In the genomic region with DNA sequence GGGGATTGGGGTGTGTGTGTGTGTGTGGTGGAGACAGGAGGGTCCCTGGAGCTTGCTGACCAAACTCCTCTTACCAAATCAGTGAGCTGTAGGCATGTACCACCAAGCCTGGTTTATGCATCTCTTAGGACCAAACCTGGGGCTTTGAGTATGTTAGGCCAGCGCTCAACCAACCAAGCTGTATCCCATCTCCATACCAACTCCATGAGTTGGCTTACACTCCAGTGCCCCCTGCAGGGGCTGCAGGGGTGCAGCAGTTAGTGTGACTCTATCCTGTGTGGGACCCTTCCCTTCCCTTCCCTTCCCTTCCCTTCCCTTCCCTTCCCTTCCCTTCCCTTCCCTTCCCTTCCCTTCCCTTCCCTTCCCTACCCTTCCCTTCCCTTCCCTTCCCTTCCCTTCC, we compare ENCODE assay signal across 14 mouse cellular contexts. TPM values are rescaled to one million over a fixed set of nuclear protein-coding genes. Genes with fewer than 3 reads are reported as not detected.
A peak's percentile ranks its signal among the peaks of the same experiment; 100 is the strongest.
DNase-seq lines count a peak whose midpoint lies in the region; ATAC-seq and TF ChIP-seq lines count a peak whose summit lies in the region.
"Had no signal": no experiment of that assay in that cellular context is flagged by ENCODE, and none has a peak within 500 bp of the region (broad histone marks: within the 10 kb centered on the region; RNA-seq: fewer than 3 reads in every experiment).

No protein-coding gene starts in this region.

- no peaks in the 10 kb centered on the region for H3K36me3 ChIP-seq in kidney, adult 2 months (ENCODE audit: control insufficient read depth, insufficient read depth, low read length)
- H3K36me3 ChIP-seq in kidney, embryonic 16.5 days (ENCODE audit: insufficient read depth, low read length): no peaks in the 10 kb centered on the region
- H3K36me3 ChIP-seq in neural tube, embryonic 11.5 days (ENCODE audit: control insufficient read depth, insufficient read depth, low read length): no peaks in the 10 kb centered on the region
- peaks cover 8% of the 10 kb centered on the region for H3K36me3 ChIP-seq in neural tube, embryonic 15.5 days
- H3K36me3 ChIP-seq in G1E (replicated peaks): no peaks in the 10 kb centered on the region
- H3K36me3 ChIP-seq in forebrain, embryonic 10.5 days (replicated peaks): no peaks in the 10 kb centered on the region
- no peaks in the 10 kb centered on the region for H3K36me3 ChIP-seq in midbrain, embryonic 13.5 days
- H3K36me3 ChIP-seq: embryonic facial prominence, embryonic 10.5 days; lung, embryonic 15.5 days; midbrain, embryonic 12.5 days had no signal

- peak; percentile 46 for TF ChIP-seq CTCF in kidney, adult 2 months (conservative IDR thresholded peaks at IDR 0.05; ENCODE audit: insufficient read depth, insufficient read length, low read depth, low read length)
- 0 out of 2 replicates have a peak, but pooled peaks have one; percentile 21 for TF ChIP-seq CTCF in G1E (IDR thresholded peaks at IDR 0.05; ENCODE audit: low read depth, low read length)

- WGBS in kidney, adult 2 months: 88% methylated on average over 1 of the region's 1 CpGs
- 100% methylated on average over 1 of the region's 1 CpGs for WGBS in kidney, embryonic 16.5 days
- 100% methylated on average over 1 of the region's 1 CpGs for WGBS in neural tube, embryonic 11.5 days
- 100% methylated on average over 1 of the region's 1 CpGs for WGBS in neural tube, embryonic 15.5 days
- 96% methylated on average over 1 of the region's 1 CpGs for WGBS in forebrain, embryonic 10.5 days
- WGBS in midbrain, embryonic 13.5 days: 100% methylated on average over 1 of the region's 1 CpGs

- H3K4me1 ChIP-seq in kidney, adult 2 months (ENCODE audit: control insufficient read depth, insufficient read depth, low read length): no peaks in the 10 kb centered on the region
- no peaks in the 10 kb centered on the region for H3K4me1 ChIP-seq in kidney, embryonic 16.5 days (ENCODE audit: insufficient read depth, low read length)
- no peaks in the 10 kb centered on the region for H3K4me1 ChIP-seq in neural tube, embryonic 11.5 days (ENCODE audit: control insufficient read depth, insufficient read depth, low read length)
- no peaks in the 10 kb centered on the region for H3K4me1 ChIP-seq in neural tube, embryonic 15.5 days
- no peaks in the 10 kb centered on the region for H3K4me1 ChIP-seq in G1E (ENCODE audit: insufficient read depth, low read depth, low read length)
- H3K4me1 ChIP-seq in forebrain, embryonic 10.5 days: no peaks in the 10 kb centered on the region
- 0 out of 2 replicates have a peak, but pooled peaks cover 5% of the 10 kb centered on the region for H3K4me1 ChIP-seq in midbrain, embryonic 13.5 days (replicated peaks)
- H3K4me1 ChIP-seq: embryonic facial prominence, embryonic 10.5 days; midbrain, embryonic 12.5 days; neural tube, embryonic 13.5 days had no signal

- no peaks in the 10 kb centered on the region for H3K9me3 ChIP-seq in kidney, embryonic 16.5 days (ENCODE audit: low read length)
- no peaks in the 10 kb centered on the region for H3K9me3 ChIP-seq in neural tube, embryonic 11.5 days (ENCODE audit: control insufficient read depth, low read length)
- no peaks in the 10 kb centered on the region for H3K9me3 ChIP-seq in neural tube, embryonic 15.5 days (replicated peaks)
- no peaks in the 10 kb centered on the region for H3K9me3 ChIP-seq in G1E (replicated peaks)
- H3K9me3 ChIP-seq in forebrain, embryonic 10.5 days: no peaks in the 10 kb centered on the region
- H3K9me3 ChIP-seq in midbrain, embryonic 13.5 days: no peaks in the 10 kb centered on the region
- H3K9me3 ChIP-seq: embryonic facial prominence, embryonic 10.5 days; lung, embryonic 15.5 days; midbrain, embryonic 12.5 days; neural tube, embryonic 13.5 days had no signal

- no peak for DNase-seq in kidney, adult 2 months
- peak; percentile 7 for DNase-seq in neural tube, embryonic 11.5 days (ENCODE audit: low spot score)
- DNase-seq in G1E (ENCODE audit: low spot score): no peak
- DNase-seq in forebrain, embryonic 10.5 days (ENCODE audit: extremely low spot score, low spot score): no peak
- DNase-seq: cerebellum, adult 9-10 months; kidney, adult 8-10 months had no signal

- no peaks in the 10 kb centered on the region for H3K27me3 ChIP-seq in kidney, adult 2 months (replicated peaks; ENCODE audit: control insufficient read depth, insufficient read depth, low read length)
- H3K27me3 ChIP-seq in kidney, embryonic 16.5 days (ENCODE audit: insufficient read depth, low read length): no peaks in the 10 kb centered on the region
- H3K27me3 ChIP-seq in neural tube, embryonic 11.5 days (ENCODE audit: control insufficient read depth, insufficient read depth, low read length): no peaks in the 10 kb centered on the region
- no peaks in the 10 kb centered on the region for H3K27me3 ChIP-seq in neural tube, embryonic 15.5 days (replicated peaks)
- H3K27me3 ChIP-seq in G1E (ENCODE audit: insufficient read depth, low read length): peaks cover 51% of the 10 kb centered on the region
- H3K27me3 ChIP-seq in forebrain, embryonic 10.5 days (ENCODE audit: poor library complexity, severe bottlenecking): peaks cover 5% of the 10 kb centered on the region; the same call in 1 of the 2 replicates
- H3K27me3 ChIP-seq in midbrain, embryonic 13.5 days: no peaks in the 10 kb centered on the region
- H3K27me3 ChIP-seq: lung, embryonic 15.5 days; neural tube, embryonic 13.5 days had no signal

- H3K27ac ChIP-seq in kidney, adult 2 months (ENCODE audit: insufficient read depth, low read depth, low read length): no peak overlapping the region
- no peak overlapping the region for H3K27ac ChIP-seq in kidney, embryonic 16.5 days (ENCODE audit: low read length)
- H3K27ac ChIP-seq in neural tube, embryonic 11.5 days (ENCODE audit: low read depth, low read length): no peak overlapping the region
- H3K27ac ChIP-seq in neural tube, embryonic 15.5 days (replicated peaks): no peak overlapping the region
- no peak overlapping the region for H3K27ac ChIP-seq in forebrain, embryonic 10.5 days
- no peak overlapping the region for H3K27ac ChIP-seq in midbrain, embryonic 13.5 days
- H3K27ac ChIP-seq: embryonic facial prominence, embryonic 10.5 days; lung, embryonic 15.5 days; midbrain, embryonic 12.5 days; neural tube, embryonic 13.5 days had no signal

- no peak overlapping the region for H3K9ac ChIP-seq in kidney, embryonic 16.5 days (replicated peaks; ENCODE audit: low read length)
- H3K9ac ChIP-seq in neural tube, embryonic 11.5 days (ENCODE audit: low read length): no peak overlapping the region
- no peak overlapping the region for H3K9ac ChIP-seq in neural tube, embryonic 15.5 days (replicated peaks)
- no peak overlapping the region for H3K9ac ChIP-seq in midbrain, embryonic 13.5 days (replicated peaks)
- H3K9ac ChIP-seq: lung, embryonic 15.5 days; midbrain, embryonic 12.5 days; neural tube, embryonic 13.5 days had no signal

- no peak overlapping the region for H3K4me2 ChIP-seq in kidney, embryonic 16.5 days (replicated peaks; ENCODE audit: low read depth, low read length)
- no peak overlapping the region for H3K4me2 ChIP-seq in neural tube, embryonic 11.5 days (ENCODE audit: low read depth)
- no peak overlapping the region for H3K4me2 ChIP-seq in neural tube, embryonic 15.5 days
- H3K4me2 ChIP-seq in midbrain, embryonic 13.5 days (replicated peaks): no peak overlapping the region
- H3K4me2 ChIP-seq: lung, embryonic 15.5 days; midbrain, embryonic 12.5 days; neural tube, embryonic 13.5 days had no signal

- H3K4me3 ChIP-seq in kidney, adult 2 months (ENCODE audit: insufficient read depth, low read depth, low read length): no peak overlapping the region
- H3K4me3 ChIP-seq in kidney, embryonic 16.5 days (ENCODE audit: low read length): no peak overlapping the region
- no peak overlapping the region for H3K4me3 ChIP-seq in neural tube, embryonic 11.5 days (ENCODE audit: low read depth, low read length)
- H3K4me3 ChIP-seq in neural tube, embryonic 15.5 days (replicated peaks): no peak overlapping the region
- H3K4me3 ChIP-seq in G1E (ENCODE audit: low read depth, low read length): no peak overlapping the region
- no peak overlapping the region for H3K4me3 ChIP-seq in forebrain, embryonic 10.5 days
- no peak overlapping the region for H3K4me3 ChIP-seq in midbrain, embryonic 13.5 days (replicated peaks)
- H3K4me3 ChIP-seq: embryonic facial prominence, embryonic 10.5 days; lung, embryonic 15.5 days; midbrain, embryonic 12.5 days; neural tube, embryonic 13.5 days had no signal

- no peak for ATAC-seq in kidney, embryonic 16.5 days (ENCODE audit: low FRiP score, low TSS enrichment)
- no peak for ATAC-seq in neural tube, embryonic 11.5 days (ENCODE audit: insufficient read depth, low FRiP score, low TSS enrichment)
- no peak for ATAC-seq in neural tube, embryonic 15.5 days (ENCODE audit: low FRiP score)
- ATAC-seq in G1E (ENCODE audit: extremely low read depth, insufficient number of reproducible peaks, low FRiP score, poor library complexity, severe bottlenecking): no peak
- peak; percentile 48; the same call in 1 of the 2 replicates for ATAC-seq in megakaryocyte progenitor cell, adult 5-6 weeks (replicated peaks; ENCODE audit: poor library complexity)
- ATAC-seq in midbrain, embryonic 13.5 days: no peak

- no peak for TF ChIP-seq POLR2A in kidney, adult 2 months (IDR thresholded peaks at IDR 0.05; ENCODE audit: low read depth, low read length)

RNA-seq across cellular contexts. Expression of gene Mlec, which starts 16.6 kb away (rescaled TPM):
- polyA plus RNA-seq in kidney, adult 2 months (2012; rRNA removed): 202 and 209 TPM in 2 replicates
- 85.0 and 86.2 TPM in 2 replicates for polyA plus RNA-seq in kidney, embryonic 16.5 days (2015; fragmentation: Nextera tagmentation; extraction: Ambion mirVana)
- polyA plus RNA-seq in neural tube, embryonic 11.5 days (2014; fragmentation: Nextera tagmentation; extraction: Ambion mirVana): 50.1 and 56.9 TPM in 2 replicates
- polyA plus RNA-seq in neural tube, embryonic 15.5 days (2015; fragmentation: Nextera tagmentation; extraction: Ambion mirVana): 34.3 and 40.4 TPM in 2 replicates
- total RNA-seq in G1E (2014; fragmentation: Nextera tagmentation) (191 and 201 TPM in 2 replicates), G1E (2017) (198 and 202 TPM in 2 replicates)
- polyA plus RNA-seq in G1E (2012): 105 and 119 TPM in 2 replicates
- total RNA-seq in megakaryocyte progenitor cell, adult 5-6 weeks (2015): 242 and 279 TPM in 2 replicates
- total RNA-seq in megakaryocyte progenitor cell, adult 5-6 weeks (2017): 276 and 305 TPM in 2 replicates
- polyA plus RNA-seq in forebrain, embryonic 10.5 days (2016; fragmentation: Nextera tagmentation; extraction: Ambion mirVana): 64.2 and 67.3 TPM in 2 replicates
- polyA plus RNA-seq in midbrain, embryonic 13.5 days (2015; fragmentation: Nextera tagmentation; extraction: Ambion mirVana): 21.1 and 25.3 TPM in 2 replicates

RNA-seq across cellular contexts. Expression of gene Cabp1, which starts 19.6 kb away (rescaled TPM):
- polyA plus RNA-seq in kidney, adult 2 months (2012; rRNA removed): 1.7 and 2.6 TPM in 2 replicates
- polyA plus RNA-seq in kidney, embryonic 16.5 days (2015; fragmentation: Nextera tagmentation; extraction: Ambion mirVana): 1.3 TPM in 2 replicates
- polyA plus RNA-seq in neural tube, embryonic 11.5 days (2014; fragmentation: Nextera tagmentation; extraction: Ambion mirVana): 11.4 and 12.3 TPM in 2 replicates
- polyA plus RNA-seq in neural tube, embryonic 15.5 days (2015; fragmentation: Nextera tagmentation; extraction: Ambion mirVana): 17.4 and 23.1 TPM in 2 replicates
- total RNA-seq in G1E (2014; fragmentation: Nextera tagmentation) (not detected in 2 replicates), G1E (2017) (0.06 and 0.27 TPM in 2 replicates)
- not detected in 2 replicates for polyA plus RNA-seq in G1E (2012)
- not detected in 2 replicates for total RNA-seq in megakaryocyte progenitor cell, adult 5-6 weeks (2015)
- not detected in 2 replicates for total RNA-seq in megakaryocyte progenitor cell, adult 5-6 weeks (2017)
- 0.31 and 0.43 TPM in 2 replicates for polyA plus RNA-seq in forebrain, embryonic 10.5 days (2016; fragmentation: Nextera tagmentation; extraction: Ambion mirVana)
- 2.0 and 2.7 TPM in 2 replicates for polyA plus RNA-seq in midbrain, embryonic 13.5 days (2015; fragmentation: Nextera tagmentation; extraction: Ambion mirVana)

RNA-seq across cellular contexts. Expression of gene Unc119b, which starts 39.8 kb away (rescaled TPM):
- 138 and 141 TPM in 2 replicates for polyA plus RNA-seq in kidney, adult 2 months (2012; rRNA removed)
- polyA plus RNA-seq in kidney, embryonic 16.5 days (2015; fragmentation: Nextera tagmentation; extraction: Ambion mirVana): 53.5 and 54.8 TPM in 2 replicates
- polyA plus RNA-seq in neural tube, embryonic 11.5 days (2014; fragmentation: Nextera tagmentation; extraction: Ambion mirVana): 67.7 and 73.4 TPM in 2 replicates
- 31.1 and 31.8 TPM in 2 replicates for polyA plus RNA-seq in neural tube, embryonic 15.5 days (2015; fragmentation: Nextera tagmentation; extraction: Ambion mirVana)
- 12.2 and 12.5 TPM in 2 replicates for total RNA-seq in G1E (2014; fragmentation: Nextera tagmentation)
- 14.3 and 16.0 TPM in 2 replicates for total RNA-seq in G1E (2017)
- 32.8 and 32.9 TPM in 2 replicates for polyA plus RNA-seq in G1E (2012)
- total RNA-seq in megakaryocyte progenitor cell, adult 5-6 weeks (2015): 4.1 and 7.2 TPM in 2 replicates
- total RNA-seq in megakaryocyte progenitor cell, adult 5-6 weeks (2017): 9.6 and 11.2 TPM in 2 replicates
- polyA plus RNA-seq in forebrain, embryonic 10.5 days (2016; fragmentation: Nextera tagmentation; extraction: Ambion mirVana): 75.4 and 77.6 TPM in 2 replicates
- 37.4 and 43.4 TPM in 2 replicates for polyA plus RNA-seq in midbrain, embryonic 13.5 days (2015; fragmentation: Nextera tagmentation; extraction: Ambion mirVana)

RNA-seq across cellular contexts. Expression of gene Acads, which starts 55.4 kb away (rescaled TPM):
- 220 and 241 TPM in 2 replicates for polyA plus RNA-seq in kidney, adult 2 months (2012; rRNA removed)
- 98.1 and 106 TPM in 2 replicates for polyA plus RNA-seq in kidney, embryonic 16.5 days (2015; fragmentation: Nextera tagmentation; extraction: Ambion mirVana)
- polyA plus RNA-seq in neural tube, embryonic 11.5 days (2014; fragmentation: Nextera tagmentation; extraction: Ambion mirVana): 27.7 and 31.3 TPM in 2 replicates
- 22.2 and 35.9 TPM in 2 replicates for polyA plus RNA-seq in neural tube, embryonic 15.5 days (2015; fragmentation: Nextera tagmentation; extraction: Ambion mirVana)
- total RNA-seq in G1E (2014; fragmentation: Nextera tagmentation): 23.4 and 28.1 TPM in 2 replicates
- total RNA-seq in G1E (2017): 23.0 and 26.3 TPM in 2 replicates
- polyA plus RNA-seq in G1E (2012): 62.6 and 63.4 TPM in 2 replicates
- total RNA-seq in megakaryocyte progenitor cell, adult 5-6 weeks (2015): 27.8 and 28.8 TPM in 2 replicates
- 22.3 and 34.1 TPM in 2 replicates for total RNA-seq in megakaryocyte progenitor cell, adult 5-6 weeks (2017)
- polyA plus RNA-seq in forebrain, embryonic 10.5 days (2016; fragmentation: Nextera tagmentation; extraction: Ambion mirVana): 59.9 and 66.9 TPM in 2 replicates
- polyA plus RNA-seq in midbrain, embryonic 13.5 days (2015; fragmentation: Nextera tagmentation; extraction: Ambion mirVana): 21.0 and 25.1 TPM in 2 replicates
